Mouse (Mus musculus): ENCODE measurements at regions not wholly inside any gene's neighbourhood (a gene's known extent, or its start where the extent isn't known, plus 50 kb on each side); places are given as distances from the start of the nearest gene placed in this dataset.

- no peak for DNase-seq (ENCODE audit: low spot score in 2 of 2)
These were observed 547.2 kb downstream of the Nr4a2 start for GRCm38 (mm10) chr2:56576588-56576987.

DNA sequence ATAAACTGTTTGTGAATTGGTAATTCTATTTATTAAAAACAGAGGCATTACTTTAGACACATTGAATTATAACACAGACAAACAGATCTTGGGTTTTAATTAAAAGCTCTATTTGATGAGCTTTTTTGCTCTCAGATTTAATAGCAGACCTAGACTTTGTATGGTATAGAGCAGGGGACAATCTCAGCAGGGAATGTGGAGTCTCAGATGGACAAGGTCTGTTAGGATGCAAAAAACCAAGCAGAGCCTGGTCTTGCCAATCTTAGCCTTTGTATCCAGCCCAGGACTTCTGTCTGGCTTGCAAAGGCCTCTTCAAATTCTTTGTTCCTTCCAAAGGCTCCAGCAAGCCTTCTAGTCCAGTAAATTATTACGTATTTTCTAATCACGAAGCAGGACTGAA, 551.0 kb downstream of the Nr4a2 start:
- no peak for DNase-seq (ENCODE audit: low spot score in 2 of 2)

GRCm38 (mm10) chr2:56561321-56561720, 562.5 kb downstream of the Nr4a2 start:
- DNase-seq (ENCODE audit: low spot score in 2 of 2): no peak

DNA sequence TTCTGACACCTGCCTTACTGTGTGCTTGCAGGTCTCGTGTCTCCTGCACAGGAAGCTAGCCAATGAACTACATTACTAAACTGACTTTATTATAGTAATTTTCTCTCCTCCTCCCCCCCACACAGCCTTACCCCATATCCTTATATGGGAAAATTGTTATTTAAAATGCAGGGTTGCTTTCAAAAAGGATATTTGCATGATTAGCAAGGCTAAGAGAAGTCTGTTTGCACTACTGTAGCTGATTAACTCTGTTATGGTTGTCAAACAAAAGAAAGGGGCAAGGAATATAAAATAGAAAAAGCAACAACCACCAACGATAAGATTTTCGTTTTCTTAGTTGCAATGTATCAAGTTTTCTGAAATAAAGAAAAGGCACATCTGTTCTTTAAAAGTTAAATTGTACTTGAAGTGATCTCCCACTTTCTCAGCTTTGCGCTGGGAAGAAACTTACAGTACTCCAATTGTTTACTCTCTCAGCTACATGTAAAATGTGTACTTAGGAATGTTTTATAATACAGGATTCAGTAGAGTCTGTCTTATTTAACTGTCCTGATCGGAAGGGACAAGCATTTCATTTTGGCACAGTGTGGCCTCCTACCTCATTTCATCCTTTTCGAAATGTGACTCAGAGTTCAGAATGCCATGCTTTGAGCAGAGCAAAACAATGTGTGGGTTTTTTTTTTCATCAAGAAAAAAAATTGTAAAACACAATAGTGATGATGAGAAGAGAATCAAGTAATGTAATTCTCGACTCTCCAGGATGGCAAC, 571.4 kb downstream of the Nr4a2 start:
- no peak for DNase-seq (ENCODE audit: low spot score in 2 of 2)

DNA sequence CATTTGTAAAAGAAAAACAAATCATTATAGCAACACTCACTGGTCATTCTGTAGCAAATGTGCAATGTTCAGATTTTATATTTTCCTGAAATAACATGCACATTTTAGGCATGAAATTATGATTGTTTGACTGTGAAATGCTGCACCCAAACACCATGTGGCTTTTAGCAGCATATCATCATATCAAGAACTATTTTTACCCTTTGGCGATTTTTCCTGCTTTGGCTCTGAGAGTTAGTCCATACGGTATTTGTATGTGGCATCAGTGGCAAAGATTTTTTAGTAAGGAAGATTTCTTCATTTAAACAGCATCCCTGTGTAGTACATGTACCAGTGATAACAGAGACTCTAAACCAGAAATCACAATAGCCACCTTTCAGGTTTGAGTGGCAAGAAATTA, 573.6 kb downstream of the Nr4a2 start:
- DNase-seq (ENCODE audit: low spot score in 2 of 2): no peak

DNA sequence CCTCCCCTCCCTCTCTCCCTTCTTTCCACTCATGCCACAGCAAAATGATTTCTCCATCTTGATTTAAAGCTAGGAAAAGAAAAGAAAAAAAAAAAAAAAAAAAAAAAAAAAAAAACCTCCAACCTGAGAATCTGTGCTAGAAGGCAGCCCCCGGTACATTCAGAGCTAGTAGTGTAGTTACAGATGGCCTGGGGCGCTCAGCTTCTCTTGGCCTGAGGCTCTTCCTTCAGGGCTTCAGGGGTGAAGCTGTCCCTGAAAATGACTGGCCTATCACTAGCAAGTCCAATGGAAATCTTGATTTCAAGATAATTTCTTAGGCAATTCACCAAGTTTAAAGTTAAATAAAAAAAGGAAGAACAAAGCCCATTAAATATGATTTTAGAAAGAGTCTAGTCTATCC, 583.1 kb downstream of the Nr4a2 start:
- DNase-seq (ENCODE audit: low spot score in 2 of 2): no peak

GRCm38 (mm10) chr2:56539828-56540227, 584.0 kb downstream of the Nr4a2 start:
- peak; percentile 7 to 16 for DNase-seq (ENCODE audit: low spot score in 2 of 2)

DNA sequence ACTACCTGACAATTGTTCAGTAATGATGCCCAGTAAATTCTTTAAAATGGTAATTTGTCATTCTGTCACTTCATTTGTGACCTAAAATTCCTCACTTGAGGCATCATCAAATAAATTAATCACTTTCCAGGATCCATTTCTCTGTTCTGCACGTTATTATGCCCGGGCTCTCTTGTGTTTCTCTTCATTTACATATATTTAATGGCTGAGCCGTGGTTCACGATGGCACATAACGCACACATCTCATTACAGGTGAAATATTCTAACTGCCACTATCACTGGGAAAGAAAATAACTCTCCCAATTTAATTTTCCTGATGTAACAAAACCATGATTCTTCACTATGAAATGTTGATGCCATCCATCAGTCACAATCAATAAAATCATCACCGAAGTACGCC, 604.4 kb downstream of the Nr4a2 start:
- no peak for DNase-seq (ENCODE audit: low spot score in 2 of 2)

Measured in layer of hippocampus, adult 8-10 months (tissue).